Mouse (Mus musculus): ENCODE measurements at regions not wholly inside any gene's neighbourhood (a gene's known extent, or its start where the extent isn't known, plus 50 kb on each side); places are given as distances from the start of the nearest gene placed in this dataset.
A peak's percentile ranks its signal among the peaks of the same experiment; 100 is the strongest.

DNA sequence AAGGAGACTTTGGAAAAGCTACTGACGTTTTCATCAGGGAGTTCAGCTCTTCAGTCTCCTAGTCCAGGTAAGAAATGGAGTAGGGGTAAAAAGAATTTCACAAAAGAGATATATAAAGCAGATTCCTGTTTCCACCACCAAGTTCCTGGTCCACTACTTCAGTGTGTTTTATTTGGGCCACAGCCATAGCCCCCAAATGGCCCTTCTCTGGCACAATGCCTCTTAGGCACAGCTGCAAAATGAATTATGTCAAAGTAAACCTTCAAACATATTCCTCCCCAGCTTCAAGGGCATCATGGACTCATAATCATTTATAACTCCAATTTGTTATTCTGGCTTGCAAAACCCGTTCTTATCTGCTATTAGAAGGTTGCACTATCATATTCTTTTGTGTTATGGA lies 325.1 kb downstream of the Slc6a15 start:
- no peak for ATAC-seq (replicated peaks; ENCODE audit: extremely low read depth, insufficient read depth, low FRiP score)
- Histone ChIP-seq H3K36me3 (ENCODE audit: control insufficient read depth, insufficient read depth) (no peaks in the 10 kb centered on the region), H3K9me3 (replicated peaks; ENCODE audit: control insufficient read depth, low read length) (no peaks in the 10 kb centered on the region), H3K27ac (ENCODE audit: low read length) (no peak overlapping the region), H3K4me3 (ENCODE audit: low read length) (no peak overlapping the region), H3K4me2 (ENCODE audit: low read depth, low read length) (no peak overlapping the region), H3K9ac (ENCODE audit: low read length) (no peak overlapping the region), H3K4me1 (ENCODE audit: control insufficient read depth, insufficient read depth, low read length) (no peaks in the 10 kb centered on the region), H3K27me3 (ENCODE audit: control insufficient read depth, insufficient read depth, low read length) (no peaks in the 10 kb centered on the region)
- 21% methylated on average over 2 of the region's 2 CpGs for WGBS

DNA sequence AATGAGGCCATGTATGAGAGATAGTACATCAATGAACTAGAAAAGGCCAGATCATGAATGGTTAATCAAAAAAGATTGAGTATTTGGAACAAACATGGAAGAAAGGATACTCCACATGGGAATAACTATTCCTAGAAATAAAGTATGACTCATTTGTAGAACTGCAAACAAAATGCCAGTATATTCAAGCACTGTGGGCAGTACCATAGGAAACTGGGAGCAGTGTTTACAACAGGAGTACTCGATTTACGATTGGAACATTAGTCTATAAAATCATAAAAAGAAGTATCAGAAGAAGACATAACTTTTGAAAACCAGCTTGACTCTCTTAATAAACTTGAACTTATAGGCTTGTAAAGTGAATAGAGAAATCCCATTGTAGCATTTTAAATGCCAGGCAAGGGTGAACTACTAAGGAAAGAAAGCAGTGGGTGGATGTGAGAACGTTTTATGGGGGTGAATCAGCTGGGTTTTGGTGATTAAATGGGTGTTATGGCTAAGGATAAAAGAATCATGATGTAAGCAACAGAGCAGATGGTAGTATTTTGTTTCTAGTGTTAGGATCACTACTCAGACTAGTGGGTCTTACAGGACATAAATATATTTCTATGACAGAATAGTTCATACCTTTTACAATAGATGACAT lies 347.6 kb downstream of the Slc6a15 start:
- H3K27me3 ChIP-seq (ENCODE audit: control insufficient read depth, insufficient read depth, low read length) = no peaks in the 10 kb centered on the region
- no peak overlapping the region for H3K27ac ChIP-seq (ENCODE audit: low read length)
- H3K4me3 ChIP-seq (ENCODE audit: low read length) = no peak overlapping the region
- ATAC-seq (replicated peaks; ENCODE audit: extremely low read depth, insufficient read depth, low FRiP score) = no peak
- no peak overlapping the region for H3K9ac ChIP-seq (ENCODE audit: low read length)
- H3K9me3 ChIP-seq (replicated peaks; ENCODE audit: control insufficient read depth, low read length) = no peaks in the 10 kb centered on the region
- H3K36me3 ChIP-seq (ENCODE audit: control insufficient read depth, insufficient read depth) = no peaks in the 10 kb centered on the region
- no peak overlapping the region for H3K4me2 ChIP-seq (ENCODE audit: low read depth, low read length)
- WGBS = 70% methylated on average over 3 of the region's 3 CpGs
- no peaks in the 10 kb centered on the region; the same call in 1 of the 2 replicates for H3K4me1 ChIP-seq (ENCODE audit: control insufficient read depth, insufficient read depth, low read length)

DNA sequence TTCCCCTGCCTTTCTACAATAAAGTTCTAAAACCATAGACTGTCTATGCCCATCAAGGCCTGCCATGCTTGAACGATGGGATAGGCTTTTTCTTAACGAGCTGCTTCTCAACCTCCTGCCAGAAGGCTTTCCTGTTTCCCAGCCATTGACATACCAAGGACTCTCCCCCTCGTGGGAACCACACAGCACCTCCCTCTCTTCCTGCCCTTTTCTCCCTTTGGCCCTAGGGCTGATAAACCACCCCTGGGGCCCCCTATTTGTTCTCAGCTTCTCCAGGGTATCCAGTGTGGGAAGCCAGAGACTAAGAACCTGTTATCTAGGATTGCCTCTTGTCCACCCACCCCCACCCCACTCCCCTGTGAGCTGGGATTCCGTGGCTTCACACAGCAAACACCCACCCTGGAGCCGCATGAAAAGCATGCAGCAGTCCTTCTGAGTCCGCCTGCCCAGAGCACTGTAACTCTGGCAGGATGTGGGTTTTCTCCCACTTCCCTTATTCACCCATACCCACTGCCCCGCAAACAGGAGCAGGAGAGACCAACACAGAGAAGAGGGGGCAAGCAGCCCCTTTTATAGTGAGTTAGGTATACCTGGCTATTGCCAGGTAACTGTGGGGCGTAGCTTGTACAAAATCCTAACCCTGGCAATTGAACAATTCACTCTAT lies 351.5 kb downstream of the Slc6a15 start:
- peak; percentile 49 for ATAC-seq (replicated peaks; ENCODE audit: extremely low read depth, insufficient read depth, low FRiP score)
- H3K4me1 ChIP-seq (ENCODE audit: control insufficient read depth, insufficient read depth, low read length) = no peaks in the 10 kb centered on the region; the same call in 1 of the 2 replicates
- H3K27ac ChIP-seq (ENCODE audit: low read length) = no peak overlapping the region
- no peaks in the 10 kb centered on the region for H3K36me3 ChIP-seq (ENCODE audit: control insufficient read depth, insufficient read depth)
- no peak overlapping the region for H3K9ac ChIP-seq (ENCODE audit: low read length)
- no peak overlapping the region for H3K4me2 ChIP-seq (ENCODE audit: low read depth, low read length)
- WGBS = 35% methylated on average over 8 of the region's 8 CpGs
- H3K27me3 ChIP-seq (ENCODE audit: control insufficient read depth, insufficient read depth, low read length) = no peaks in the 10 kb centered on the region
- H3K4me3 ChIP-seq (ENCODE audit: low read length) = no peak overlapping the region
- H3K9me3 ChIP-seq (replicated peaks; ENCODE audit: control insufficient read depth, low read length) = no peaks in the 10 kb centered on the region

DNA sequence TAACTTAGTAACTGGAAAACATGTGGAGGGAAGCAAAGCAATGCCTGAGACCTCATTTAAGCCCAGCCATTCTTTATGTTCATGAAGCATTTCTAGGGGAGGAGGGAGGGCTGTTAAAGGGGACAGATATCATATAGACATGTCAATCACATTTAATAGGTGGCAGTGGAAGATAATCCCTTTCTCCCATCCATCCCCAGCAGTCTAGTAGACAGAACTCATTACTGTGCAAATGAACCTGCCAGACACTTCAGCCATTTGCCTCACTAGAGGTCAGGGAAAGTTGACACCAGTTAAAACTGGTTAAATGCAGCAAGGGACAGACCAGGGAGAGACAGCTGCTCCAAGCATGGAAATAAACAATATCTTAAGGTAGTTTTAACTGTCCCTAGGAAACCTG lies 359.1 kb downstream of the Slc6a15 start:
- Histone ChIP-seq H3K36me3 (ENCODE audit: control insufficient read depth, insufficient read depth) (no peaks in the 10 kb centered on the region), H3K9ac (ENCODE audit: low read length) (no peak overlapping the region), H3K4me3 (ENCODE audit: low read length) (no peak overlapping the region), H3K4me2 (ENCODE audit: low read depth, low read length) (no peak overlapping the region), H3K27ac (ENCODE audit: low read length) (no peak overlapping the region), H3K9me3 (replicated peaks; ENCODE audit: control insufficient read depth, low read length) (no peaks in the 10 kb centered on the region), H3K4me1 (ENCODE audit: control insufficient read depth, insufficient read depth, low read length) (no peaks in the 10 kb centered on the region), H3K27me3 (ENCODE audit: control insufficient read depth, insufficient read depth, low read length) (no peaks in the 10 kb centered on the region)
- no peak for ATAC-seq (replicated peaks; ENCODE audit: extremely low read depth, insufficient read depth, low FRiP score)

DNA sequence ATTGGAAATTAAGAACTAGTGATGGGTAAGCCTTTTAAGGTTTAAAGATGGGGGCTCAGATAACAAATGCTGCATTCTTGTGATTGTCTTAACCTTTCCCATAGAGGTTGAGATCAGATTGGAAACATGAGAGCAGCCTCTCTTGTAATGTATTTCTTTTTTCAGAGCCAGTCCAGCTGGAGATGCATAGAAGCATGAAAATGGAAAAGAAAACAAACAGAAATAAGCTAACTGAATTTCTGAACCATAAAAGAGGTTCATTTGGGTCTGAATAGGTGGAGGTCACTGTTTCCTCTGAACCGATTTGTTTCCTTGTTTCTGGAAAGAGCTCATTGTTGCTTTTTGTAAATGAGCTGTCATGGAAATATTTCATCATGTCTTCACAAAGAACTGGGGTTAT lies 363.9 kb downstream of the Slc6a15 start:
- 43% methylated on average over 1 of the region's 1 CpGs for WGBS
- no peak overlapping the region for H3K27ac ChIP-seq (ENCODE audit: low read length)
- ATAC-seq (replicated peaks; ENCODE audit: extremely low read depth, insufficient read depth, low FRiP score) = no peak

DNA sequence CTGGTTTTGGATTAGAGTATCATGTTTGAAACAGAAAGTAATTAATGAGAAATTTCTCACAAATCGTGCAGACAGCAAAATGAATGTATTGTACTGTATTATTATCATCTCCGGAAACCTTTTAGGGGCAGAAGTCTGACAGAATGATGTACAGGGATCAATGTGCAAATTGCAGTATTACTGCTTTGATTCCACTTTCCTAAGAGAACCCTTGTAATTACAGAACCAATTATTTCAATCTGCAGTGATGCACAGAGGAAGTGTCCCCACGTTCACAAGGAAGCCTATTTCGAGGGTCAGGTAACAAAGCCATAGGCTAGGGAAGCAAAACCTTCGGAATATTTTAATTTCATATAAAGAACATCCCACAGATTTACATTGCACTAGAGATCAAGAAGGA lies 364.4 kb downstream of the Slc6a15 start:
- WGBS = 63% methylated on average over 5 of the region's 5 CpGs
- H3K4me2 ChIP-seq (ENCODE audit: low read depth, low read length) = no peak overlapping the region
- no peaks in the 10 kb centered on the region for H3K9me3 ChIP-seq (replicated peaks; ENCODE audit: control insufficient read depth, low read length)
- H3K27ac ChIP-seq (ENCODE audit: low read length) = no peak overlapping the region
- no peaks in the 10 kb centered on the region for H3K27me3 ChIP-seq (ENCODE audit: control insufficient read depth, insufficient read depth, low read length)
- H3K36me3 ChIP-seq (ENCODE audit: control insufficient read depth, insufficient read depth) = no peaks in the 10 kb centered on the region
- ATAC-seq (replicated peaks; ENCODE audit: extremely low read depth, insufficient read depth, low FRiP score) = no peak
- no peaks in the 10 kb centered on the region for H3K4me1 ChIP-seq (ENCODE audit: control insufficient read depth, insufficient read depth, low read length)
- H3K9ac ChIP-seq (ENCODE audit: low read length) = no peak overlapping the region
- no peak overlapping the region for H3K4me3 ChIP-seq (ENCODE audit: low read length)

More for the DNA sequence above, 363.9 kb downstream of the Slc6a15 start:
- H3K9ac ChIP-seq (ENCODE audit: low read length) = no peak overlapping the region
- no peaks in the 10 kb centered on the region for H3K36me3 ChIP-seq (ENCODE audit: control insufficient read depth, insufficient read depth)
- no peak overlapping the region for H3K4me3 ChIP-seq (ENCODE audit: low read length)
- H3K4me1 ChIP-seq (ENCODE audit: control insufficient read depth, insufficient read depth, low read length) = no peaks in the 10 kb centered on the region
- no peak overlapping the region for H3K4me2 ChIP-seq (ENCODE audit: low read depth, low read length)
- no peaks in the 10 kb centered on the region for H3K27me3 ChIP-seq (ENCODE audit: control insufficient read depth, insufficient read depth, low read length)
- H3K9me3 ChIP-seq (replicated peaks; ENCODE audit: control insufficient read depth, low read length) = no peaks in the 10 kb centered on the region

DNA sequence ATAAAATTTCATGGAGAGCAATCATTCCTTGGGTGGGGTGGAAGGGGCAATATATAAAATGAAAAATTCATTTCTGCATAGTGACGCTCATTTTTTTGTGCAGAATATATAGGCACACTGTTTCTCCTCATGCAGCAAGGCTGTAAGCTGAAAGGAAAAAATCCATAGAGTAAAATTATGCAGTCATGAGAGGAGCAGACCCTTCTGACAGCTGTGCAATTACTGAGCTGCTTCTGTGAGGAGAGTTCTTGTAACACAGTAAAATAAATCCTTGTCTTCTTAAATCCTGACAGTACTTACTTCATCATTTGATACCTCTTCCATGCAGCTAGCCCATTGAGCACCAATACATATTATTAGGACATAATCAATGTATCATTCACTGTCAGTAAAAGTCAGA lies 362.7 kb upstream of the Gm21293 start:
- Histone ChIP-seq H3K4me3 (ENCODE audit: low read length) (no peak overlapping the region), H3K27me3 (ENCODE audit: control insufficient read depth, insufficient read depth, low read length) (no peaks in the 10 kb centered on the region), H3K9ac (ENCODE audit: low read length) (no peak overlapping the region), H3K9me3 (replicated peaks; ENCODE audit: control insufficient read depth, low read length) (no peaks in the 10 kb centered on the region), H3K36me3 (ENCODE audit: control insufficient read depth, insufficient read depth) (no peaks in the 10 kb centered on the region), H3K4me1 (ENCODE audit: control insufficient read depth, insufficient read depth, low read length) (no peaks in the 10 kb centered on the region), H3K4me2 (ENCODE audit: low read depth, low read length) (no peak overlapping the region), H3K27ac (ENCODE audit: low read length) (no peak overlapping the region)
- 77% methylated on average over 1 of the region's 1 CpGs for WGBS
- ATAC-seq (replicated peaks; ENCODE audit: extremely low read depth, insufficient read depth, low FRiP score) = no peak

DNA sequence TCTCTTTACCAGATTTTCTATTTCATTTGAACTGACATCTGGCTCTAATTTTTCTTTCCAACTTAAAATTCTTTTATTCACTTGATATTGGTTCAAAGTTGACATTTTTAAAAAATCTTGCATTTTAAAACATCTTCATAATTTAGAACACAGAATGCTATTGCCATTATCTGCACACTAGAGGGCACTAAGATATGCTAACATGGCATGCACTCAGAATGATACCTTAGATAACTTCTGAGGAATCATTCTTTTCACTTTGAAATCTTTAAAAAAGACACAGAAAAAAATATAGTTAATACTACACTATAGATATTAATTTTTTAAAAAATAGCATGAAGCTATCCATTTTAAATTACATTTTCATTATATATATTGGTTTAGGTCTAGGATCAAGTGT lies 357.9 kb upstream of the Gm21293 start:
- no peak for ATAC-seq (replicated peaks; ENCODE audit: extremely low read depth, insufficient read depth, low FRiP score)
- H3K4me3 ChIP-seq (ENCODE audit: low read length) = no peak overlapping the region
- H3K36me3 ChIP-seq (ENCODE audit: control insufficient read depth, insufficient read depth) = no peaks in the 10 kb centered on the region
- no peaks in the 10 kb centered on the region for H3K27me3 ChIP-seq (ENCODE audit: control insufficient read depth, insufficient read depth, low read length)
- no peak overlapping the region for H3K4me2 ChIP-seq (ENCODE audit: low read depth, low read length)
- H3K9ac ChIP-seq (ENCODE audit: low read length) = no peak overlapping the region
- H3K9me3 ChIP-seq (replicated peaks; ENCODE audit: control insufficient read depth, low read length) = no peaks in the 10 kb centered on the region
- no peaks in the 10 kb centered on the region for H3K4me1 ChIP-seq (ENCODE audit: control insufficient read depth, insufficient read depth, low read length)
- H3K27ac ChIP-seq (ENCODE audit: low read length) = no peak overlapping the region

DNA sequence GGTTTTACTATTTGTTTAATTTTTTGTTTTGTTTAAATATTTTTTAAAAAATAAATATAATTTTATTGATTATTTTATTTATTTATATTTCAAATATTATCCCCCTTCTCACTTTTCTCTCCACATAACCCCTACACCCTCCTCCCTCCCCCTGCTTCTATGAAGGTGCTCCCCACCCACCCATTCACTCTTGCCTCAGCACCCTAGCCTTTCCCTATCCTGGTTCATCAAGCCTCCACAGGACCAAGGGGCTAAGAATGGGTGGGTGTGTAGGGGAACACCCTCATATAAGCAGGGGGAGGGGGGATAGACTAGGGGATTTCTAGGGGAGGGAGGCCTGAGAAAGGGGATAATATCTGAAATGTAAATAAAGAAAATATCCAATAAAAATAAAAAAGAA lies 313.7 kb upstream of the Gm21293 start:
- Histone ChIP-seq H3K4me3 (ENCODE audit: low read length) (no peak overlapping the region), H3K4me2 (ENCODE audit: low read depth, low read length) (no peak overlapping the region), H3K9ac (ENCODE audit: low read length) (no peak overlapping the region), H3K27me3 (ENCODE audit: control insufficient read depth, insufficient read depth, low read length) (no peaks in the 10 kb centered on the region), H3K36me3 (ENCODE audit: control insufficient read depth, insufficient read depth) (no peaks in the 10 kb centered on the region), H3K9me3 (replicated peaks; ENCODE audit: control insufficient read depth, low read length) (no peaks in the 10 kb centered on the region), H3K4me1 (ENCODE audit: control insufficient read depth, insufficient read depth, low read length) (no peaks in the 10 kb centered on the region), H3K27ac (ENCODE audit: low read length) (no peak overlapping the region)
- no peak for ATAC-seq (replicated peaks; ENCODE audit: extremely low read depth, insufficient read depth, low FRiP score)
